Mouse (Mus musculus) embryonic facial prominence, embryonic 13.5 days (tissue): ENCODE measurements around the gene Dupd1. TPM values are rescaled to one million over a fixed set of nuclear protein-coding genes. Genes with fewer than 3 reads are reported as not detected.

Source experiments
- ATAC-seq: fragments of 200-750 bp; cut with Nextera tagmentation; 2 replicates; pipeline ENCODE4 v1.8.0; 2017; ENCODE audit warnings: low read depth; ENCODE audit not compliant: insufficient number of reproducible peaks, insufficient read depth, low FRiP score, low TSS enrichment
- H3K27ac ChIP-seq: fragments of 300-500 bp; sonication (generic); 2 replicates; pipeline ENCODE4 v1.5.1; 2015; ENCODE audit warnings: moderate library complexity, mild to moderate bottlenecking, inconsistent platforms
- H3K27me3 ChIP-seq: fragments of 300-500 bp; sonication (generic); 2 replicates; pipeline ENCODE4 v1.6.1; 2015; ENCODE audit warnings: mild to moderate bottlenecking, inconsistent platforms
- H3K36me3 ChIP-seq: fragments of 300-500 bp; sonication (generic); 2 replicates; pipeline ENCODE4 v1.6.1; 2015; ENCODE audit warnings: mild to moderate bottlenecking, inconsistent platforms
- H3K4me1 ChIP-seq: fragments of 300-500 bp; sonication (generic); 2 replicates; pipeline ENCODE4 v1.6.1; 2015; ENCODE audit warnings: inconsistent platforms
- H3K4me2 ChIP-seq: fragments of 300-500 bp; sonication (generic); 2 replicates; pipeline ENCODE4 v1.6.1; 2015; ENCODE audit warnings: moderate library complexity, mild to moderate bottlenecking, inconsistent platforms
- H3K4me3 ChIP-seq: fragments of 300-500 bp; sonication (generic); 2 replicates; pipeline ENCODE4 v1.5.1; 2015; ENCODE audit warnings: mild to moderate bottlenecking, inconsistent platforms
- H3K9ac ChIP-seq: fragments of 300-500 bp; sonication (generic); 2 replicates; pipeline ENCODE4 v1.6.1; 2015; ENCODE audit warnings: mild to moderate bottlenecking, inconsistent platforms
- H3K9me3 ChIP-seq: fragments of 300-500 bp; sonication (generic); 2 replicates; pipeline ENCODE4 v1.6.1; 2016; ENCODE audit warnings: inconsistent platforms
- WGBS: fragments of 180-500 bp; shearing (Covaris S2); methylation state at CpG from one replicate; pipeline ENCODE4 v1.1.7; 2015; ENCODE audit warnings: mixed read lengths; 5-methylcytosine and 5-hydroxymethylcytosine counted together
- polyA plus RNA-seq: library from polyadenylated mRNA; unstranded; fragments of >200 nt; fragmentation: Nextera tagmentation; extraction: Ambion mirVana; gene quantifications from 2 replicates; pipeline ENCODE4 v1.2.1, GENCODE M21; 2015

Gene Dupd1
- polyA plus RNA-seq, 1 experiment from 2014 or later = 0.31 TPM

- H3K27ac ChIP-seq = no peak overlapping the region
- H3K4me2 ChIP-seq = no peak overlapping the region
- no peak overlapping the region for H3K9ac ChIP-seq
- 60% methylated on average over 5 of the region's 5 CpGs for WGBS
- H3K36me3 ChIP-seq = no peaks in the 10 kb centered on the region
- peaks cover 9% of the 10 kb centered on the region for H3K27me3 ChIP-seq
- H3K4me1 ChIP-seq = peaks cover 10% of the 10 kb centered on the region; the same call in 1 of the 2 replicates
- no peaks in the 10 kb centered on the region for H3K9me3 ChIP-seq
- H3K4me3 ChIP-seq = no peak overlapping the region
- ATAC-seq = no peak
Observed at GRCm38 (mm10) chr14:21745149-21745548, 30.8 kb upstream of the Dupd1 start.

DNA sequence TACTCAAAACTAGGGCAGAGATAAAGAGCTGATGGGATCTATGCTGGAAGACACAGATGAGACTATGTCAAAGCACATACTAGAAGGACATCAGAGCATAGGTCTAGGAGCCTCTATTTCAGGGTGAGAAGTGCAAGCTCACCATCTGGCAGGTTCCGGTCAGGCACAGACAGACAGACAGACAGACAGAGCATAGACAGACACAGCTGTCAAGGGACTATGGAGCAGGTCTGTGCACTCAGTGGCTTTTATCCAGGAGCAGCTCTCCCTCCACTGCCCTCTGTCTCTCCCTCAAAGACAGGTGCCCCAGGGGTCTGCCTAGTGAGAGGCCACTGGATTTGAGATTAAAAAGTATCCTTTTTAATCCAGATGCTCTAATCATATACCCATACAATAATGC, 29.8 kb upstream of the Dupd1 start:
- 91% methylated on average over 1 of the region's 1 CpGs for WGBS
- H3K4me1 ChIP-seq = peaks cover 6% of the 10 kb centered on the region; the same call in 1 of the 2 replicates
- no peak for ATAC-seq

DNA sequence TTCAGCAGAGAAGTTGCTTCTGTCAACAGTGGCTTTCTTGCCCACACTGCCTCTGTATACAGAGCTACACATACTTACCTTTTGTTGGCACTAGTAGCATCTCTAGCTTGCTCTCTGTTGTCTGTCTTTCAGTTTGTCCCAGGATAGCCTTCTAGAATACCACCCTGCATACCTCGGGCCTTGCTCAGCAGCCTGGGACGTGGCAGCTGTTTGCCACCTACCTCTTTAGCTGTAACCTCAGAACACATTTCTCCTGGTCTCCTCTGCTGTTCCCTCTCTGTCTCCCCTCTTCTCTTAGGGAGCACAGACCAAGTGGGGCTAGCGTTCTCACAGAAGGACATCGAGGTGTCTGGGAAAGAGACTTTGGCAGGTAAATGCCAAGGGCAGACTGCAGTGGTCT, 28.1 kb upstream of the Dupd1 start:
- no peak for ATAC-seq
- WGBS = 88% methylated on average over 4 of the region's 4 CpGs
- Histone ChIP-seq H3K9ac (no peak overlapping the region), H3K4me3 (no peak overlapping the region), H3K4me2 (no peak overlapping the region), H3K4me1 (0 out of 2 replicates have a peak, but pooled peaks cover 3% of the 10 kb centered on the region), H3K9me3 (no peaks in the 10 kb centered on the region), H3K27ac (no peak overlapping the region), H3K36me3 (no peaks in the 10 kb centered on the region), H3K27me3 (peaks cover 11% of the 10 kb centered on the region)

More for the DNA sequence above, 29.8 kb upstream of the Dupd1 start:
- no peaks in the 10 kb centered on the region for H3K9me3 ChIP-seq
- H3K9ac ChIP-seq = no peak overlapping the region
- no peak overlapping the region for H3K27ac ChIP-seq
- peaks cover 11% of the 10 kb centered on the region for H3K27me3 ChIP-seq
- H3K36me3 ChIP-seq = no peaks in the 10 kb centered on the region
- no peak overlapping the region for H3K4me2 ChIP-seq
- no peak overlapping the region for H3K4me3 ChIP-seq

- Histone ChIP-seq H3K27ac (no peak overlapping the region), H3K27me3 (peaks cover 11% of the 10 kb centered on the region), H3K9ac (no peak overlapping the region), H3K4me1 (0 out of 2 replicates have a peak, but pooled peaks cover 3% of the 10 kb centered on the region), H3K4me2 (no peak overlapping the region), H3K4me3 (no peak overlapping the region), H3K9me3 (no peaks in the 10 kb centered on the region), H3K36me3 (no peaks in the 10 kb centered on the region)
- WGBS = 12% methylated on average over 4 of the region's 4 CpGs
- peak; percentile 75 for ATAC-seq
Observed at GRCm38 (mm10) chr14:21741786-21742185, 27.4 kb upstream of the Dupd1 start.

DNA sequence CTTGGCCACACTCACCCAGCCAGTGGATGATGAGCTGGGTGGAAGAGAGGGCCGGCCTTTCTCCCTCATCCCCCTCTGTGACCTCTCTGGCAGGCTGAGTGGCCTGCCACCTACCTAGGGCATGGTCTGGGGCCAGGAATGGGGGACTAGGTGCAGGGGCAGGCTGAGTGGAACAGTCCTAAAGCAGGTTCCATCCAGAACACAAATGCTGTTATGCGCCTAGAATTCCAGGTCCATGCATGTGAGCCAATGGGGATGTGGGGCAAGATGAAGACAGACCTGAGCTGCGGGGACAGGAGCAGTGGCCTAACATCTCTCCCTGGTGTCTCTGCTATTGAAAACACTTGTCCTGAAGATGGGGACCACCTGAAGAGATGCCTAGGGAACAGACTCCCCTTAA, 26.9 kb upstream of the Dupd1 start:
- ATAC-seq = no peak
- Histone ChIP-seq H3K9ac (peak overlapping the region; percentile 32; the same call in 1 of the 2 replicates), H3K27me3 (peaks cover 11% of the 10 kb centered on the region), H3K4me1 (0 out of 2 replicates have a peak, but pooled peaks cover 3% of the 10 kb centered on the region), H3K4me3 (no peak overlapping the region), H3K36me3 (no peaks in the 10 kb centered on the region), H3K27ac (no peak overlapping the region), H3K9me3 (no peaks in the 10 kb centered on the region), H3K4me2 (no peak overlapping the region)
- 89% methylated on average over 3 of the region's 3 CpGs for WGBS

DNA sequence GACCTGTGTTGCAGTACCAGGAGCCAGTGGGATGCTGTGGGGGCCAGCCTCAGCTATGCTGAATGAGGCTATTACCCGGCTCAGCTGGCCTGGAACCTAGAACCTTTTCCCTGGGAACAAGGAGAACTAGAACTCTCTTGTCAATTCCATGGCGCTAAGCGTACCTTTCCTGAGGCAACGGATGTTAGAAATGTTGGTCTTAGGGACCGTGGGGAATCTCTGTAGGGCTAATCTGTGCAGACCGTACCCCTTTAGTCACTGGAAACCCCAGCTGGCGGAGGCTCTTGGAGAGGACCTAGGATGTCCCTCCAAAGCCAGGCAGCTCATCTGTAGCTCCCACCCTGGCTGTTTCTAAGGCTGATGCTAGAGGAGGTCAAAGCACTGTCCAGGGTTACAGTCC, 26.0 kb upstream of the Dupd1 start:
- 94% methylated on average over 7 of the region's 7 CpGs for WGBS
- no peak for ATAC-seq
- Histone ChIP-seq H3K36me3 (no peaks in the 10 kb centered on the region), H3K9ac (no peak overlapping the region), H3K4me3 (no peak overlapping the region), H3K9me3 (no peaks in the 10 kb centered on the region), H3K27ac (no peak overlapping the region), H3K4me1 (0 out of 2 replicates have a peak, but pooled peaks cover 3% of the 10 kb centered on the region), H3K27me3 (peaks cover 11% of the 10 kb centered on the region), H3K4me2 (no peak overlapping the region)

- 92% methylated on average over 15 of the region's 15 CpGs for WGBS
- Histone ChIP-seq H3K4me3 (no peak overlapping the region), H3K27me3 (no peaks in the 10 kb centered on the region), H3K4me2 (no peak overlapping the region), H3K27ac (no peak overlapping the region), H3K9me3 (no peaks in the 10 kb centered on the region), H3K9ac (no peak overlapping the region), H3K4me1 (no peaks in the 10 kb centered on the region), H3K36me3 (no peaks in the 10 kb centered on the region)
- ATAC-seq = no peak
Observed at GRCm38 (mm10) chr14:21733131-21733905, 18.9 kb upstream of the Dupd1 start.

DNA sequence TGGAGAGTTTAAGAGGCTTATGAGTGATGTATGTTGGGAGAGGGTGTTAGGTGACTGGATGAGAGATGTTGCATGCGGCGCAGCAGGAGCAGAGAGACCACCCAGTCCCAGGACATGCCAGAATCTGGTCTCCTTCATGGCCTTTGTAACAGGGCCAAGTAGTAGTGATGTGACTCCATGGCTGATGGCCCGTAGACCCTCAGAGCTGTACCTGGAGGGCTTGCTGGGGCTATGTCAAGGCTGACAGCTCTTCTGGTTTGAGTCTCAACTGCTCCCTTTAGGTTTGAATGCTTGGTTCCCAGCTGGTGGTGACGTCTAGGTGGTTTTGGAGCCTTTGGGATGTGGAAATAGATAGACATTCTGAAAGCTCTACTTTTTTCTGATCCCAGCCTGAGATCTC, 15.6 kb upstream of the Dupd1 start:
- H3K36me3 ChIP-seq = no peaks in the 10 kb centered on the region
- H3K27me3 ChIP-seq = no peaks in the 10 kb centered on the region
- no peak overlapping the region for H3K9ac ChIP-seq
- H3K4me2 ChIP-seq = no peak overlapping the region
- H3K27ac ChIP-seq = no peak overlapping the region
- no peaks in the 10 kb centered on the region for H3K9me3 ChIP-seq
- no peak for ATAC-seq
- H3K4me1 ChIP-seq = no peaks in the 10 kb centered on the region
- no peak overlapping the region for H3K4me3 ChIP-seq
- WGBS = 96% methylated on average over 4 of the region's 4 CpGs

DNA sequence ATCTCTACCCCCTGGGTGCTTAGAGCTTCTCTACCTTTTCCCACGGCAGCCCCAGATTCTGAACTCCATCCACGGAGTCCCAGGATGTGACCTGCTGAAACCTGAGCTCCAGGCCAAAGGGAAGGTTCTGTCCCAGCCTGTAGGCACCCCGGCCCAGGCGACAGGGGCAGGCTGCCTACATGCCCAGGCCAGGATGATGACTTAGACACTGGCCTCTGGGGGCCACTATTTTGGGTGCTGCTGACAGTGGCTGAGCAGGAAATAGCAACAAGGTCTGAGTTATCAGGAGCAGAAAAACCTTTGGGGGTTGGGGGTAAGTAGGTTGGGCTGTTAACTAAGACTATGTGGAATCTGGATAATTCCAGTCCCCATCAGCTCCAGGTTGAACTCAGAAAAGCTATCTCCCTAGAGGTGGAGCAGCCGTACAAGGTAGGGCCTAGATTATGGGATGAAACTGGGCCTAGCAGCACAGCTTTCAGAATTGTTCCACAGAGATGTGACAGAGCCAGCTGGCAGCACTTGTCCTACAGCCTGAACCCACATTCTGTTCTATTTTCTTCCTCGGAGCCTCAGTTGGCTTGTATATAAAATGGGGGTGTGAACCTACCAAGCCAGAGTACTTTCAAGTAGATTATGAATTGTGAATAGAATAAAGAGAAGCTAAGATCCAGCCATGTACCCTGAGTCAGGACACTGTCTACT, 14.8 kb upstream of the Dupd1 start:
- H3K36me3 ChIP-seq = no peaks in the 10 kb centered on the region
- no peaks in the 10 kb centered on the region for H3K27me3 ChIP-seq
- 60% methylated on average over 6 of the region's 6 CpGs for WGBS
- no peak overlapping the region for H3K9ac ChIP-seq
- H3K4me2 ChIP-seq = no peak overlapping the region
- no peaks in the 10 kb centered on the region for H3K9me3 ChIP-seq
- no peaks in the 10 kb centered on the region for H3K4me1 ChIP-seq
- no peak overlapping the region for H3K4me3 ChIP-seq
- H3K27ac ChIP-seq = no peak overlapping the region
- ATAC-seq = no peak

GRCm38 (mm10) chr14:21722021-21722698, 7.8 kb upstream of the Dupd1 start:
- H3K27ac ChIP-seq = no peak overlapping the region; the same call in 1 of the 2 replicates
- 0 out of 2 replicates have a peak, but pooled peaks cover 4% of the 10 kb centered on the region for H3K9me3 ChIP-seq
- no peaks in the 10 kb centered on the region for H3K36me3 ChIP-seq
- H3K4me3 ChIP-seq = no peak overlapping the region
- ATAC-seq = no peak
- H3K9ac ChIP-seq = no peak overlapping the region
- H3K27me3 ChIP-seq = no peaks in the 10 kb centered on the region
- peaks cover 31% of the 10 kb centered on the region for H3K4me1 ChIP-seq
- WGBS = 32% methylated on average over 8 of the region's 8 CpGs
- H3K4me2 ChIP-seq = no peak overlapping the region

DNA sequence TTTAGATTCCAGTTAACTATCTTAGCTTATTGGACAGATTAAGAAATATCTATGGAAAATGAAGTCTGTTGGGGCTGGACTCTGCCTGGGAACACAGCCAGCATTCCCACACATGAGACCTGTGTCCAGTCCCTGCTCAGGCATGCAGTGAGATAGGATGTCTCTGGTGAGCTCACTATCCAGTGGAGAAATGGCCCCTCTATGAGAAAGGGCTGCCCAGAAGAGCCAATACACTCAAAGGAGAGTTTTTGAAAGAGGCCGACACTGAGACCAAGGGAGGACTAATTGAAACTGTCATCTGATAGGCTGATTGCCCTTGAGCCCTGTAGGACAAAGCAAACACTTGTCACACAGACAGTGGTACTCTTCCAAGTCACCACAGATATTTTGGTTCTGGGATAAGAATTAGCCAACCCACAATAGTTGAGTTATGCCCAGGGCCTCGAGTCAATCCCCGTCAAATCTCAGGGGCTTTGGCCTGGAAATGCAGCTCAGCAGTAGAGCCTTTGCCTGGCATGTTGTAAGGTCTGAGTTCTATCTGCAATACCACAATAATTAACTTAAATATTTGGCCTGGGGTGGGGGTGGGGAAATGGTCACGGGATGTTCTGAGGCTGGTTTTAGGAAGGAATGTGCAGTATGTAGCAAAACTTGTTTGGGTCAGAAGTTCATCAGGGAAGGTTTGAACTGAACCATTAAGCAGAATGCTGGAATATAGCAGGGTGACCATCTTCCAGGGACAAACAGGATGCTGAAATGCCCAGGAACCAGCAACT, 6.2 kb upstream of the Dupd1 start:
- no peak overlapping the region for H3K4me2 ChIP-seq
- H3K27me3 ChIP-seq = no peaks in the 10 kb centered on the region
- no peaks in the 10 kb centered on the region for H3K36me3 ChIP-seq
- ATAC-seq = no peak
- H3K4me1 ChIP-seq = peaks cover 38% of the 10 kb centered on the region
- no peak overlapping the region for H3K9ac ChIP-seq
- H3K4me3 ChIP-seq = no peak overlapping the region
- 0 out of 2 replicates have a peak, but pooled peaks cover 4% of the 10 kb centered on the region for H3K9me3 ChIP-seq
- WGBS = 59% methylated on average over 4 of the region's 4 CpGs
- no peak overlapping the region for H3K27ac ChIP-seq
